ENCODE assay signal across 8 mouse cellular contexts in the genomic region with DNA sequence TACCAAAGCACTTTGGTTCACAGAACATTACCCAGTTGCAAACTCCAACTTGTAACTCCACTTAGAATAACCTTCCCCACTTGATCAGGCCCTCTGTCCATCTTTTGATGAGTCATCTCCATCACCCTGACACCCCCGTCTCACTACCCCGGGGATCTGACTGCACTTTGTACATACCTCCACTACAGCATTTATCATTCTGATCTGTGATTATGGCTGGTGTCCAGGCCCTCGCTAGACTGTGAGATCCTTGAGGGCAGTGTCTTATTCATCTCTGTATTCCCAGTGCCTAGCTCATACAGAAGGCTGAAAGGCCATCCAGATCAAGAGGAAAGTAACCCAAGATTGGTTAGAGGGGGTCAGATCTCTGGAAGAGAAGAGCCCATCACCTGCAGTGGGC. TPM values are rescaled to one million over a fixed set of nuclear protein-coding genes. Genes with fewer than 3 reads are reported as not detected.
DNase-seq lines count a peak whose midpoint lies in the region; ATAC-seq and TF ChIP-seq lines count a peak whose summit lies in the region.

No protein-coding gene starts in this region.

- no peaks in the 10 kb centered on the region for H3K27me3 ChIP-seq in intestine, embryonic 14.5 days (replicated peaks; ENCODE audit: control insufficient read depth, insufficient read depth, low read length)
- H3K27me3 ChIP-seq in midbrain, embryonic 16.5 days (ENCODE audit: control insufficient read depth, insufficient read depth, low read depth, low read length), result no peaks in the 10 kb centered on the region

- peak; percentile 27 for DNase-seq in kidney, adult 11 months
- DNase-seq in kidney, postnatal 10 days, result no peak
- no peak for DNase-seq in intestine, embryonic 14.5 days (ENCODE audit: low spot score)
- no peak for DNase-seq in ovary, adult 18-20 months (ENCODE audit: low spot score)
- no peak for DNase-seq in gastrocnemius, adult 8-10 months (ENCODE audit: low spot score in 2 of 2)
- DNase-seq in frontal cortex, adult 2 months (ENCODE audit: extremely low spot score in 1 of 2, low spot score in 1 of 2), result no peak

- no peak for TF ChIP-seq CTCF in bone marrow macrophage, adult 2 months (IDR thresholded peaks at IDR 0.05; ENCODE audit: low read depth, low read length)

- no peak overlapping the region for H3K27ac ChIP-seq in bone marrow macrophage, adult 2 months (ENCODE audit: insufficient read depth, low read depth, low read length)
- H3K27ac ChIP-seq in intestine, embryonic 14.5 days (ENCODE audit: low read depth), result no peak overlapping the region
- peak overlapping the region; percentile 92; the same call in 1 of the 2 replicates for H3K27ac ChIP-seq in midbrain, embryonic 16.5 days (ENCODE audit: low read length)

- TF ChIP-seq POLR2A in bone marrow macrophage, adult 2 months (IDR thresholded peaks at IDR 0.05; ENCODE audit: borderline replicate concordance, low read depth, low read length), result no peak

- H3K4me3 ChIP-seq in bone marrow macrophage, adult 2 months (ENCODE audit: insufficient read depth, low read length), result peak overlapping the region; percentile 77
- H3K4me3 ChIP-seq in intestine, embryonic 14.5 days (ENCODE audit: low read depth, low read length), result peak overlapping the region; percentile 63
- peak overlapping the region; percentile 62 for H3K4me3 ChIP-seq in midbrain, embryonic 16.5 days (ENCODE audit: low read depth, low read length)

- peaks cover 9% of the 10 kb centered on the region for H3K4me1 ChIP-seq in bone marrow macrophage, adult 2 months (ENCODE audit: control insufficient read depth, insufficient read depth, low read length)
- H3K4me1 ChIP-seq in intestine, embryonic 14.5 days (replicated peaks; ENCODE audit: control insufficient read depth, insufficient read depth, low read length), result peaks cover 8% of the 10 kb centered on the region
- H3K4me1 ChIP-seq in midbrain, embryonic 16.5 days (ENCODE audit: control insufficient read depth, insufficient read depth, low read length), result peaks cover 10% of the 10 kb centered on the region

- no peak for ATAC-seq in intestine, embryonic 14.5 days (replicated peaks; ENCODE audit: low FRiP score, low TSS enrichment, low read depth)
- no peak for ATAC-seq in midbrain, embryonic 16.5 days

- peak overlapping the region; percentile 68 for H3K4me2 ChIP-seq in intestine, embryonic 14.5 days (ENCODE audit: low read length)
- H3K4me2 ChIP-seq in midbrain, embryonic 16.5 days (ENCODE audit: low read length), result peak overlapping the region; percentile 89

- H3K36me3 ChIP-seq in intestine, embryonic 14.5 days (ENCODE audit: control insufficient read depth, insufficient read depth, low read length), result no peaks in the 10 kb centered on the region
- H3K36me3 ChIP-seq in midbrain, embryonic 16.5 days (ENCODE audit: control insufficient read depth, insufficient read depth, low read length), result no peaks in the 10 kb centered on the region

- WGBS in intestine, embryonic 14.5 days, result 25% methylated on average over 3 of the region's 3 CpGs
- 71% methylated on average over 3 of the region's 3 CpGs for WGBS in midbrain, embryonic 16.5 days

- peak overlapping the region; percentile 62 for H3K9ac ChIP-seq in intestine, embryonic 14.5 days (ENCODE audit: low read length)
- H3K9ac ChIP-seq in midbrain, embryonic 16.5 days (ENCODE audit: low read depth, low read length), result peak overlapping the region; percentile 84

- no peaks in the 10 kb centered on the region for H3K9me3 ChIP-seq in intestine, embryonic 14.5 days (ENCODE audit: control insufficient read depth, low read length)
- no peaks in the 10 kb centered on the region for H3K9me3 ChIP-seq in midbrain, embryonic 16.5 days (replicated peaks; ENCODE audit: control insufficient read depth, low read length, poor library complexity, severe bottlenecking)

RNA-seq across cellular contexts. Expression of a gene that starts 1.0 kb away (rescaled TPM):
- 6.3 and 8.1 TPM in 2 replicates for polyA plus RNA-seq in bone marrow macrophage, adult 2 months (2012; ENCODE audit: insufficient read depth, insufficient read length, missing spikeins)
- polyA plus RNA-seq in intestine, embryonic 14.5 days (2014; fragmentation: Nextera tagmentation; extraction: Ambion mirVana), result 36.5 and 39.8 TPM in 2 replicates
- polyA plus RNA-seq in midbrain, embryonic 16.5 days (2015; fragmentation: Nextera tagmentation; extraction: Ambion mirVana), result 18.6 and 19.4 TPM in 2 replicates
- 1 to 10 TPM; 3.7 to 6.7 (median 4.8) TPM for total RNA-seq in gastrocnemius, adult 8-10 months (2022)
- 7.7 and 10.3 TPM in 2 replicates for polyA plus RNA-seq in frontal cortex, adult 2 months (2012; rRNA removed)

RNA-seq across cellular contexts. Expression of a gene that starts 1.4 kb away (rescaled TPM):
- not detected in 2 replicates for polyA plus RNA-seq in bone marrow macrophage, adult 2 months (2012; ENCODE audit: insufficient read depth, insufficient read length, missing spikeins)
- polyA plus RNA-seq in intestine, embryonic 14.5 days (2014; fragmentation: Nextera tagmentation; extraction: Ambion mirVana), result 0.12 and 0.28 TPM in 2 replicates
- 0.64 and 0.76 TPM in 2 replicates for polyA plus RNA-seq in midbrain, embryonic 16.5 days (2015; fragmentation: Nextera tagmentation; extraction: Ambion mirVana)
- not detected for total RNA-seq in gastrocnemius, adult 8-10 months (2022)
- 0.80 and 0.88 TPM in 2 replicates for polyA plus RNA-seq in frontal cortex, adult 2 months (2012; rRNA removed)

RNA-seq across cellular contexts. Expression of a gene that starts 5.9 kb away (rescaled TPM):
- polyA plus RNA-seq in bone marrow macrophage, adult 2 months (2012; ENCODE audit: insufficient read depth, insufficient read length, missing spikeins), result not detected in 2 replicates
- polyA plus RNA-seq in intestine, embryonic 14.5 days (2014; fragmentation: Nextera tagmentation; extraction: Ambion mirVana), result 4.1 and 5.1 TPM in 2 replicates
- polyA plus RNA-seq in midbrain, embryonic 16.5 days (2015; fragmentation: Nextera tagmentation; extraction: Ambion mirVana), result 22.8 and 27.1 TPM in 2 replicates
- total RNA-seq in gastrocnemius, adult 8-10 months (2022), result under 1 TPM in 1 of 4 experiments, not detected in 3; 0.29 TPM
- 17.4 and 17.7 TPM in 2 replicates for polyA plus RNA-seq in frontal cortex, adult 2 months (2012; rRNA removed)
